Mouse (Mus musculus) monocyte, adult 2 months (primary cell): ENCODE data around the gene Pla2g2c.

Source experiments
- DNase-seq, 2 experiments: peaks; one replicate each; pipeline ENCODE4 v3.0.0; 2022; ENCODE audit warnings: low spot score in 2 of 2, low read depth in 1 of 2

The Pla2g2c gene

DNA sequence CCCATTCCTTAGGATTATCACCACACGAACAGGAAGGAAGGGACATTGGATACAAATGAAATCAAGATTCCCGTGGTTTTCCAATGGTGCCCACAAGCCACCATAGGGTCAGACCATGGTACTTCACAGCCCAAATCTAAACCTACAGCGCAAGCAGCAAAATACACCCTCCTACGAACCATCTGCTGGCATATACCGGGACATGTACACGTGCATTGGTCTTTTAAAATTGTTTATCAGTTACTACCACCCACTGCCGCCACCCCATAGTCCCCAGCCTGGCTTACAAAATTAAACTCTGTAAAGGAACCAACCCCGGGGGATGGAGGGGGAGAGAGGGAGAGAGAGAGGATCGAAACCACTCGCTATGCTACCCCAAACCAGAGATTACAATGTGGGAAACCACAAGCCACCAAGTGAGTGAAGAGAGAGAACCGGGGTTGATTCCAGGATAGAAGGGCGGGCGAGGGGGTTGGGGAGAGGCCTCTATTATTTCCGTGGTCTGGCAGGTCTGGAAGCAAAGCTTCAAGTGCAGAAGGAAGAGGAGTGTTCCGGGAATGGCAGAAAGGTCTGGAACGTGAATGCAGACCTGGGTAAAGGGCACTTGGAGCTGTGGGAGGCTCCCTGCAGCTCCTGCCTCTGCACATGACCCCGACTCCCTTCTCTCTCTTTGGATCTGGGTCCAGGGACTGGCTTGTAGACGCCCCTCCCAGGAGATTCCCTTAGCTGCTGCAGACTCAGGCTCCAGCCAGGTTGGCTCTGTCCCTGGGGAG is at the start of gene Pla2g2c:
Gene Pla2g2c (plus strand): TSS at position 439 of the 773 bp plus-strand sequence.
- no peak for DNase-seq

DNA sequence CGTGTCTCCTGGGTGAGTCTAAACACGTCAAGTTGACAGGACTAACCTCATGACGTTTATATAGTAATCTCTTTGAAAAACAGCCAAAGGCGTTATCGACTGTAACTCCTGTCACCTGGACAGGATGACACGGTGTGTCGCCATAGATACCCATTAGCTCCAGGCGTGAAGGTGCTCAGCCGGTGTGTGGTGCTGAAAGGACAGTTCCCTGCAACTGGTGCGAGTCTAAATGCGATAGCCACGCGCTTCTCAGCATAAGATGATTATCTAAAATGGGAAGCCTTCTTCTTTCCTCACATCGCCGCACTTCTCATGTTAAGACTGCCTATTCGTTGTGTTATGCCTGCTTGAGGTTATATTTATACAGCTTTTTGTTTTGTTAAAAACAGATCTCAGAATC is 48.1 kb upstream of the Pla2g2c start:
- no peak for DNase-seq

DNA sequence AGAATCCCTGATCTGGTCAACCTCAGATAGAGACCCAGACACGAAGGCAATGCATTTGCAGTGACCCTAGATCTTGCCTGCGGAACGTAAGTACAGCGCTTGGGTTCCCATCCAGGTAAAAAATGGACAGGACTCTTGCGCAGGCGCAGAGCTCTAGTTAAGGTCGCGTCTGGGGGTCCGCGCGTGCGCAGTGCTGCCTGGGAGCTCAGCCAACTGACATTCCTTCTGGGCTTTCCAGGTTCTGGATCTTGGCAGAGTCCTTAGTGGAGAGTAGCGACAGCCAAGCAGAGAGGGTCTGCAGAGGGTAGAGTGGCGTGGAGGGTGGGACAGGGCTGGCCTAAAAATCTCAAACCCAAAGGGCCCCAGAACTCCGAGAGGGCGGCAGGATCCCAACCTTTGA is 47.0 kb upstream of the Pla2g2c start:
- no peak for DNase-seq

DNA sequence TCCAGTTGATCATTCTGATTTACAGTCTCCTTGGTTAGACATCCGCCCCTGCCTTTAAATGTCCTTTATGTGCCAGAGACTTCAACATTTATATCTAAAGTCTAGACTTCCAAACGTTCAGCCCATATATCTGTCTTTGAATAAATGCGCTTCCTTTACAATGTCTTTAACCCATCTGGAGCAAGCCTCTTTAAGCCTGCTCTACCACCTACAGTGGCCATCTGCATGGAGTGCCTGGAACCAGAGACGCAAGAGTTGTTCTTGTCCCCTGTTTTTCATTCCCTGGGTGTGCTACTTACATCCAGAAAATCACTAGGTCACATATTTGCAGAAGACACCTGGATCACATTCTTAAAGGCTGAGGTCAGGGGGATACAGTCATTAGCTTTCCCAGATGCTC is 44.5 kb upstream of the Pla2g2c start:
- DNase-seq = no peak

DNA sequence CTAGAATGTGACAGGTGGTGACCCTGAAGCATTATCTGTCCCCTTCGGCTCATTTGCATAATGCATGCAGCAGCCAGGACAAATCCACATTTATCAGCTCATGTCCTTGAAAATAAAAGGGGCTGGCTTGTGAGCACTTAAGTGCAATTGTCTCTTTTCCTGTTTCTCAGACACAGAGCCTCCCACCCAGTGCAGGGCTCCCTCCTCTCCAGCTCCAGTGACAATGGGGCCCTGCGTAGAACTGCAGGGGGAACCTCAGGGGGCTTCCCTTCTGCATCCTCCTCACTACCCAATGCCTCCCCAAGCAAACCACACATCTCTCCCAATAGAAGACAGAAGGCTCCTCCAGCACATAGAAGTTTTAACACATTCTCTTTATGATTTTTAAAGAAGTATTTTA is 41.8 kb upstream of the Pla2g2c start:
- no peak for DNase-seq

DNA sequence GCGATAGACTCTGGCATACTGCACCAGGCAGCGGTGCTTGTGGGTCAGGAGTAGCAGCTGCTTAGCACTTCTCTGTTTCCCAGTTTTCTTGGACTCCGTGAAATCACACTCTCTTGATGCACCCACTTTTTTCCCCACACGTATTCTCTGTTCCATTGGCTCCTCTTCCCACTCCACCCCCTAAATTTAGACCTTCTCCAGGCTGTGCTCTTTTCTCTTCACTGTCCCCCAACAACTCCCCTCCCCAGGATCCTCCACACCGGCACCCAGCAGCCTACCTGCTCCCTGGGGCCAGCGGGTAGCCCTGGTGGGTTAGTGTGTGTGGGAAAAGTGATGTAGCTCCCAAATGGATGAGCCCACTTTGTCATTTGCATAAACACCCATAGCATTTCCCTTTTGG is 38.8 kb upstream of the Pla2g2c start:
- no peak for DNase-seq

DNA sequence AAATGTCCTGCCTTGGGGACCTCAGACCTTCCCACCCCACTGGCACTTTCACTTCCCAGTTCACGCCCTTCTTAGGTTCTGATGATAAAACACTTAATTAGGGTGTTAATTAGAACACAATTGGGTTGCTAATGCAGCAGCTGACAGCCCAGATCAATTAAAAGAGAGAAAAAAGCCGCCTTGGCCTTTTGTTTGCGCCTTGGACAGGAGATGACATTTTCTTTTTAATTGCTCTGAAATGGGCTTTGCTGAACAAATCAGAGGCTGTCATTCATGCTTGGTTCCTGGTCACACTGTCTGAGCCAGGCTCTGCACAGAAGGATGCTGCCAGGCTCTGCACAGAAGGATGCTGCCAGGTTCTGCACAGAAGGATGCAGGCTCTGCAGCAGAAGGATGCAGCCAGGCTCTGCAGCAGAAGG is 35.5 kb upstream of the Pla2g2c start:
- DNase-seq = no peak

DNA sequence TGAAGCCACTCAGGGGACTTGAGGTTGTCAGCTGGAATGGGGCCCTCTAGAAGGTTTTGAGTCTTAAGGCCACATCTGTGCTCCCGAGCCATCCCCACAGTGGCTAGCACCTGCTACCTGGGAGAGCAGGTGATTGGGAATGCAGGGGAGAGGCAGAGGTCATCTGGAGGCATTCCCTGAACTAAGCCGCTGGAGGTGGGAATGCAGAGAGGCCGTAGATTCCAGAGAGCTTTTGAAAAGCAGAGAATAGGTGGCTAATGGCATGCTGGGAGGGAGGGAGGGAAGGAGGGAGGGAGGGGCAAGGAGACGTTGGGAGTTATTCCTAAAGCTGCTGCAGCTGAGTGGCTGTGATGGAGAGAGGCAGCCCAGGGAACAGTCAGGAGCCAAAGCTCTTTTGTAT is 34.0 kb upstream of the Pla2g2c start:
- DNase-seq = no peak

DNA sequence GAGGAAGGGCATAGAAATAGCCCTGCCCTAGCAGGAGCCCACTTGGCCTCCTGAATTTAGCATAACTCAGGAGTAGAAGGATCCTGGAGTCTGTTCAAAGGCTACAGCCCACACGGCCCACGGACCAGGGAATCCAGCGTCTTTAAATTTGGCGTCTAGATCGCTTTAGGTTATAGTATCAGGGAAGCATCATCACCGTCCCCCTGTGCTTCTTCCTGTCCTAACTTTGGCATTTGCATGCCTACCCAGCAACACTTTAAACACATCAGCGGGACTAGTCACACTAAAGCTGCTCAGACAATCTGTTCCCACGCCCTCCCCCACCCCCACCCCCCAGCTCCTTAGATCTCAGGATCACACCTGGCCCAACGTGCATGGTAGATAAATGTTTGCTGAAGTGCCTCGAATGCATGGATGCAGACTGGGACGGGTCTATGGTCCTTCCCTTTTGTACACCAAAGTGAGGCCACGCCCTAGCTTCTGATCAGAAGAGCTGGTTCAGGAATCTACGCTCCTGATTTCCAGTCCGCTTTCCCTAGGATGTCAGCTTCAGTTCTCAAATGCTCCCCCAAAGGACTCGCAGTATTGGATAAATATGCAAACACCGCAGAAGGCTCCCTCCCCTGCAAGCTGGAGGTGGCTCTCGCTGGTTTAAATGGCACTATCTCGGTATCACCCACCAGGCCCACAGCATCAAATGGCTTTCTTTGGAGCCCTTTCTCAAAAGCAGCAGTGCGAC is 33.0 kb upstream of the Pla2g2c start:
- no peak for DNase-seq

DNA sequence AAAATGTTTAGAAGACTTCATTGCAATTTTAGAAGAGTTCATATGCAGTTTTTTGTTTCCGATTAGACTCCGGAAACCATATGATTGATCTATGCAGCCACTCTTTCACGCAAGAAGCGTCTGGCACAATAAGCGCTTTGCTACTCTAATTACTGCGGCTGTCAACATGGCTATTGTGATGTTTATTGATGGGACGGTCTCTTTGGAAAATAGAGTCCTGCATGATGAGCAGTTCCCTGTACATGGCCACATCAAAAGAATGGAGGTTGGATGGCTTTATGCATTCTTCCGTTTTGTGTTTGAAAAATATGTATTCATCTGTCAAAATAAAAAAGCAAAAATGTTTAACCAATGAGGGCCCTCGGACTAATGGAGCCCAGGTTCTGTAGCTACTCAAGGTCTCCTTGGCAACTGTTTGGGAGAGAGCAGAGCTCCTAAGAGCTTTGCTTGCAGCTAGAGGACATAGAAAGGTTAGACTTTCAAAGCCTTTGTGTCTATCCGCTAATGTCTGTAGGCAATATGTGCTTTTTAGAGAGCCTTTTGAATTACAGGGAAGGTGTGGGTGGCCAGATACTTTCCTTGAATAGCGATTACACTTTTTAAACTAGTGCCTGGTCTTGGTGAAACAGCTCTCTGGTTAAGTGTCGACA is 31.4 kb upstream of the Pla2g2c start:
- no peak for DNase-seq

DNA sequence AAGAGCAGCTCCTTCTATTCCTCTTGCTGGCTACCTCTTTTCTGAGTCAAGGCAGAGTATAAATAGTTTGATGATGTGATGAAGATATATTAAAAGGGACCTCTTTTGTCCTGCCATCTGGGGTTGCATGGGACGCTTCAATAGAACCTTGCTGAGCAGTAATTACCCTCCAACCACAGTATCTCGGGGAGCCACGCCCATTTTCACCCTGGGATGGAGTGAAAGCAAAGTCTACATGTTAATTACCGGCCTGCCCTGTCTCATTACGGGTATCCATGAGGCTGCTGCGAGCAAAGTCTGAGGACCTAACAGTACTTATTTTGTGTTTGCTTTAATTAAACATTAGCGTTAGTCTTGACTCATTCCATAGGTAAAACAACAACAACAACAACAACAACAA is 27.9 kb upstream of the Pla2g2c start:
- no peak for DNase-seq

DNA sequence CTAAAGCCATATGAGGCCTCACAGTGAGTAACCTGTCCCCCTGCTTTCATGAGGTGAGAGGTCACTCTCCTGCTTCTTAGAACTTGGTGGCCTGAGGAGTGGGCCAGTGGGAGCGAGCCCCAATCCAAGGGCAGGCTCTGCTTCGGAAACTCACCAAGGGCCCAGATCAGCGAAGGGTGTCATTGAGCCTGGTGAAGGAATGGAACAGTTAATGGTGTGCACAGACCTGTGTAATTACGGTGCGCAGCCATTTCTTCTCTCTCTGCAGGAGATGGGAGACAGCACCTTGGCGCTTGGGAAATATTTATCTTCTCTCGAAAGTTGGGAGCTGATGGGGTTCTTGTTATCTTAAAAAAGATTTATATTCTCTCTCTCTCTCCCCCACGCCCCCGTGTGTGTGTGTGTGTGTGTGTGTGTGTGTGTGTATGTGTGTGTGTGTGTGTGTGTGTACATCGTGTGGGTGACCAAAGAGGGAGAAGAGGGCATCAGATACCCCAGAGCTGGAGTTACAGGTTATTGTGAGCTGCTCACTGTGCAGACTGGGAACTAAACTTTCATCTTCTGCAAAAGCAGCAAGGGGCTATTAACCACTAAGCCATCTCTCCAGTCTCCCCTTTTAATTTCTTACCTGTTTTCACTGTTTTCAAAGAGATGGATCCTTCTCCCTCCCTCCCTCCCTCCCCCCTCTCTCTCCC is 27.3 kb upstream of the Pla2g2c start:
- no peak for DNase-seq

DNA sequence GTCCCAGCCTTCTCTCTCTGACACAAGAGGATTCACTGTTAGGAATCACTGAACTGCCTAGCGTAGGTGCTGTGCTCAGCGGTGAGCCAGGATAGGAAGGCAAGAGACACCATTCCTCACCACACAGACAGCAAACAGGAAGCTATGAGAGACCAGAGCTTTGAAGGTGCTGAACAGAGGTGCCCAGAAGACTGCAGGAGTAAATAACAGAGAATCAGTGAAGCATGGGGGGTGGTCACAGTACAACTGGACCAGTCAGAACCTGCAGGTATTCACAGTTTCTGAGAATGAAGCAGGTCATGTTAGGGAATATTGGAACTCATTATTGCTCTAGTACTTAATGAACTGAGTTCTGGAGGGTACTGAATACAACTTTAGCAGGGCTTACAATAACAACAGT is 26.3 kb upstream of the Pla2g2c start:
- DNase-seq = no peak

DNA sequence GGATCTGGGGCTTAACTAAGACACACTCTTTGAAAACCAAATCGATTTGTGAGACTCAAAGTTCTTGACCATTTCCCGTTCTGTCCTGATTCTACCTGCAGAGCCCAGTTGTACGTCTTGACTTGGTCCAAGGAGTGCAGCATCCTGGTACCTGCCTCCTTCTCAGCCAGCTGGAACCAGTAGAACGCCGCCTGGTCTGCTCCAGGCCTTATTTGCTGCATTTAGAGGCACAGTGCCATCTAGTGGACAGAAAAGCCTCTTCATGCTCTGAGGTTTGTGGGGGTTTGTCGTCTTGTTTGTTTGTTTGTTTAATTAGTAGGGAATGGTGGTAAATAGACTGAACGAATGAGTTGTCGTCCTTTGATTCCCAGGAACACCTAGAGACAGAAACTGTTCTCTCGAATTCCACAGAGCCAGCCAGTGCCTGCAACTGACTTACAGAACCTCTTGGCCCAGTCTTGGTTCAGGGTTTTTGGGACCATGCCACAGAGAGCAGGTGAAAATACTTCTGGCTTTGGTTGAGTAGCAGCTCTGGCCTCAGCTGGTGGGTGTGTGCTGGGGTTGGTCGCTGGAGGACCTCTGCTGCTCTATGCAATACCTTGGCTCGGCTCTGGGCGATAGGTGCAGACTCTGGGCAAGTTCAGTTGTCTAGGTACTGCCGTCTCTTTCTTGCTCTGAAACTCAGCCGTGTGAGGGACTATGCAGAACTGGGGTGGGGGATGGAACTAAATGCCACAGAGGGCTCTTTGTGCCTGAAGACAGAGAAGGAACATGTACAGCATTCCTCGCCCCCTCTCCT is 24.2 kb upstream of the Pla2g2c start:
- DNase-seq = no peak

DNA sequence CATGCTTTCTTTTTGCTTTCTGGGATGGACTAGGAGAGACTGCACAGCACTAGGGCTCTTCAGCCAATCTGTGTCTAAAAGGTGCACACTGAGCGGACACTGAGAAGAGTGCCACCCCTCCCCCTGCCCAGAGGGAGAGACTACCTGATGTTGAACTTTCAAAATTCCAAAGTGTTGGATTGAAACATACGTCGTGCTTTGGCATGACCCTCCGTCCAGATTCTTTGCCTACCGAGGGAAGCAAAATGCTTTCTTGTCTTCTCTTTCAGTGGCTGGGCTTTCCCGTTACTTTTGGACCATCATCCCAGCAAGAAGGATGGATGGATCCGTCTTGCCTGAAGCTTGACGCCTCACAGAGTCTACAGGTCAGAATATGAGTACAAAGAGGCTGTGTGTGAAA is 23.5 kb upstream of the Pla2g2c start:
- no peak for DNase-seq

DNA sequence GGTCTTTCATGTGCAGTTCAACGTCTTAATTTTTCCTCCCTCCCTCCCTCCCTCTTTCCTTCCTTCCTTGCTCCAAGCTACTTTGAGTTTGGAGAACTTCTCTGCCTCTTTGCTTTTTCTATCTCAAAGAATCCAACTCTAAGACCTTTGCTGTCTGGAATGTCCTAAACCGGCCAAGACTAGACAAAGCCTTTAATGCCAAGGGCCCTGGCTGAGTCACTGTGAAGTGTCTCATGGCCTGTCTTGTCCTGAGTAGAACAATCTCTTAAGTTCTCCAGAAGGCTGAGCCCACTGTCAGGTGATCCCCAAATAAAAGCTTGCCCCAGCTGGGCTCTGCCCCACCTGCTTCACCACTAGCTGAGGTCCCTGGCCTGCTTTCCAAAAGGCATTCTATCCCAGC is 22.6 kb upstream of the Pla2g2c start:
- no peak for DNase-seq

DNA sequence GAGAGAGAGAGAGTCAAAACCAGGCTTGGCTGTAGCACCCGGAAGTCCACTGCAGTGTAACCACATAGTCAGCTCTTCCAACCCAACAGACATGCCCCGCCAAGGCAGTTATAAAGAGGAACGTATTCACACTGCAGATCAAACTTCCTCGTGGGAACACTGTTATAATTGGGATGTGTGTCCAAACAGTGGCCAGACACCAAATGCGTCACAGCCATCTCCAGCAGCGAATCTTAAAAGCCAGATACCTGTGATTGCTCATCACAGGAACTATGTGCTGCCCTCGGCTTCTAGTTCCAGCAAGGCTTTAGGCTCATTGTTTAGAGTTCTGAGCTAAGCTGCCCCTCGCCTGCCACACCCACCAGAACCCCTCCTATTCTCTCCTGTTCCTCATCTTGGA is 22.1 kb upstream of the Pla2g2c start:
- DNase-seq = no peak

DNA sequence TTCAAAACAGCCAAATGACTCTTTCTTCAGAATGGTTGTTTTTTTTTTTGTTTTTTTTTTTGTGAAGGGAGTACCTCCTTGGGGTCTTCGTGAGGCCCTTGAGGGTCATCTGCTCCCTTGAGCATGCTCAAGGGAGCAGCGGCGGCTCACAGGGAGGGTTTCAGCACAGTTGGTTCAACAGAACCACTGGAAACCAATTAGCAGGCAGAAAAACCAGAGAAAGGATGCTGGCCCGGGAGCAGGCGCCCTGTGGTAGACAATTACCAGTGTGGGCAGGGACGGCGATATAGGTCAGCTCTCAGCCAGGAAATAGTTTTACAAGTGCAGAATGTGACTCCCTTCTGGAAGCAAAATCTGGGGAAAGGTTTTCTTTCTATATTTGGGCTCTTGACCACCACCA is 21.0 kb upstream of the Pla2g2c start:
- no peak for DNase-seq

DNA sequence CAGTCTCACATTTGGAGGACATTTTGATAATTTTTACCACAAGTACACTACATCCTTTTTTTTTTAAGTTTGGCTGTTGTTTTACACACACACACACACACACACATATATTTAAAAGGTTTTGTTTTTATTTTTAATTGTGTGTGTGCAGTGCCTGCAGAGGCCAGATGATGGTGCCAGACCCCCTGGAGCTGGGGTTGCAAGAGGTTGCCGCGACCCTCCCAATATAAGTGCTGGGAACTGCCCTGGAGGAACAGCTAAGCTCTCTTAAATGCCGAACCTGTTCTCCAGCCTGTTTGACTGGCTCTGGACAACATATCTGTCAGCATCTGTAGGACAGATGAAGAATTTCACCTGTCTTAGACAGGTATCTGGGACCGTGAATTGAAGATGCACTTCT is 20.4 kb upstream of the Pla2g2c start:
- DNase-seq = no peak

DNA sequence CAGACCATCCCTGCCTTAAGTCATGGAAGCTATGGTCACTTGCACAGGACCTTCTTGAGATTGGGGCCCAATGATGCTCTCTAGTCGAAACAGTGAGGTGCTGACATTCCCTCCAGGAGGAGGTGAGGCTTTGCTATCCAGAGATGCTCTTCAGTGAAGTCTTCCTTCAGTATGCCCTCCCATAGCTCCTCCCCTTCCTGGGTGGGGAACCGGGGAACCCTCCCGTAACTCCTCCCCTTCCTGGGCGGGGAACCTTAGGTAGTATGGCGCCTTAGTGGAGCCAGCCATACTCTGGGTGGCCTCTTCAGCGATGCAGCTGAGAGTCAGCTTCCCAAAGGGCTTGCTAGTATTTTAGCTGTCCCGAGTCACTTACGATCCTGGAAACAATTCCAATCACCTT is 18.0 kb upstream of the Pla2g2c start:
- DNase-seq = no peak

DNA sequence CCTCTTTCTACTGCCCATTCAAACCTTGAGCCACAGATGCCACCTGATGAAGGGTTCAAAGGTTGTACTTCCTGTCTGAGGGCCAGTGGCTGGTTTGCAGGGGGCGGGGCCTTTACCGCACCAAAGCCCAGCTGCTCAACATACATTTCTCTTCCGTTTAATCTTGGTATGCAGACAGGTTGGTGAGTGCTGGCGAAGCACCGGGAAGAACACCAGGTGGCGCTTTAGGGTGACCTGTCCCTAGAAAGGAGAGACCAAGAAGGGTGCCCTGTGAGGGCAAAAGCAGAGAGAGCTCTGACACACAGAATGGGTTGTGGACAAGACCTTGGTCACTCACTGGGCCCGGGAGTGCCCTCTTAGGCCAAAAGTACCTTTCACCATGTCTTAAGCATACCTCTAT is 16.0 kb upstream of the Pla2g2c start:
- DNase-seq = no peak
